Mouse (Mus musculus): ENCODE data around the gene Gja5.

Gene Gja5

GRCm38 (mm10) chr3:96904393-96904792 lies at the start of gene Gja5:
Gene Gja5 (plus strand): TSS chr3:96904693.
- no peak for DNase-seq (ENCODE audit: low read depth in 2 of 2, low spot score in 2 of 2)

GRCm38 (mm10) chr3:96855833-96856232 lies 48.7 kb upstream of the Gja5 start:
- DNase-seq (ENCODE audit: low read depth in 2 of 2, low spot score in 2 of 2): no peak

GRCm38 (mm10) chr3:96860498-96860897 lies 44.0 kb upstream of the Gja5 start:
- DNase-seq (ENCODE audit: low read depth in 2 of 2, low spot score in 2 of 2): no peak

GRCm38 (mm10) chr3:96867863-96868262 lies 36.6 kb upstream of the Gja5 start:
- no peak for DNase-seq (ENCODE audit: low read depth in 2 of 2, low spot score in 2 of 2)

- no peak for DNase-seq (ENCODE audit: low read depth in 2 of 2, low spot score in 2 of 2)
Measured at GRCm38 (mm10) chr3:96868566-96868965, 35.9 kb upstream of the Gja5 start.

- no peak for DNase-seq (ENCODE audit: low read depth in 2 of 2, low spot score in 2 of 2)
Measured at GRCm38 (mm10) chr3:96869091-96869490, 35.4 kb upstream of the Gja5 start.

GRCm38 (mm10) chr3:96870270-96870669 lies 34.2 kb upstream of the Gja5 start:
- DNase-seq (ENCODE audit: low read depth in 2 of 2, low spot score in 2 of 2): no peak

GRCm38 (mm10) chr3:96871070-96871469 lies 33.4 kb upstream of the Gja5 start:
- no peak for DNase-seq (ENCODE audit: low read depth in 2 of 2, low spot score in 2 of 2)

- no peak for DNase-seq (ENCODE audit: low read depth in 2 of 2, low spot score in 2 of 2)
Measured at GRCm38 (mm10) chr3:96872501-96872900, 32.0 kb upstream of the Gja5 start.

GRCm38 (mm10) chr3:96874808-96875571 lies 29.5 kb upstream of the Gja5 start:
- no peak for DNase-seq (ENCODE audit: low read depth in 2 of 2, low spot score in 2 of 2)

GRCm38 (mm10) chr3:96879536-96879935 lies 25.0 kb upstream of the Gja5 start:
- no peak for DNase-seq (ENCODE audit: low read depth in 2 of 2, low spot score in 2 of 2)

GRCm38 (mm10) chr3:96880385-96880784 lies 24.1 kb upstream of the Gja5 start:
- DNase-seq (ENCODE audit: low read depth in 2 of 2, low spot score in 2 of 2): no peak

- DNase-seq (ENCODE audit: low read depth in 2 of 2, low spot score in 2 of 2): no peak
Measured at GRCm38 (mm10) chr3:96881557-96881956, 22.9 kb upstream of the Gja5 start.

GRCm38 (mm10) chr3:96882061-96882849 lies 22.2 kb upstream of the Gja5 start:
- no peak for DNase-seq (ENCODE audit: low read depth in 2 of 2, low spot score in 2 of 2)

- no peak for DNase-seq (ENCODE audit: low read depth in 2 of 2, low spot score in 2 of 2)
Measured at GRCm38 (mm10) chr3:96883690-96884089, 20.8 kb upstream of the Gja5 start.

- DNase-seq (ENCODE audit: low read depth in 2 of 2, low spot score in 2 of 2): no peak
Measured at GRCm38 (mm10) chr3:96902336-96902999, 2.0 kb upstream of the Gja5 start.

- DNase-seq (ENCODE audit: low read depth in 2 of 2, low spot score in 2 of 2): peak; percentile 90 to 94
Measured at GRCm38 (mm10) chr3:96904851-96905541, 503 bp downstream of the Gja5 start, which contains the start of gene Gpr89. Gene Gpr89 (minus strand): TSS chr3:96905346.

- DNase-seq (ENCODE audit: low read depth in 2 of 2, low spot score in 2 of 2): no peak
Measured at GRCm38 (mm10) chr3:96905592-96905991, 1.1 kb downstream of the Gja5 start.

GRCm38 (mm10) chr3:96920991-96921390 lies 16.5 kb downstream of the Gja5 start:
- DNase-seq (ENCODE audit: low read depth in 2 of 2, low spot score in 2 of 2): no peak

- DNase-seq (ENCODE audit: low read depth in 2 of 2, low spot score in 2 of 2): no peak
Measured at GRCm38 (mm10) chr3:96924631-96925030, 20.1 kb downstream of the Gja5 start.

- no peak for DNase-seq (ENCODE audit: low read depth in 2 of 2, low spot score in 2 of 2)
Measured at GRCm38 (mm10) chr3:96925920-96926319, 21.4 kb downstream of the Gja5 start, which contains the start of gene Gja8. Gene Gja8 (minus strand): TSS chr3:96926020.
